Mouse (Mus musculus) gonadal fat pad, adult 2 months (tissue): ENCODE data around the gene Eml6. TPM values are rescaled to one million over a fixed set of nuclear protein-coding genes. Genes with fewer than 3 reads are reported as not detected.

Experiments used
- DNase-seq: peaks from one replicate; pipeline ENCODE4 v3.0.0-alpha.2; 2012; ENCODE audit warnings: low read depth
- polyA plus RNA-seq: library from polyadenylated mRNA; depleted of rRNA; stranded (reverse); fragments of >200 nt; gene quantifications from 2 replicates; pipeline ENCODE4 v1.2.3, GENCODE M21; 2012

Eml6 gene
- polyA plus RNA-seq, 1 experiment: 4.7 TPM

DNA sequence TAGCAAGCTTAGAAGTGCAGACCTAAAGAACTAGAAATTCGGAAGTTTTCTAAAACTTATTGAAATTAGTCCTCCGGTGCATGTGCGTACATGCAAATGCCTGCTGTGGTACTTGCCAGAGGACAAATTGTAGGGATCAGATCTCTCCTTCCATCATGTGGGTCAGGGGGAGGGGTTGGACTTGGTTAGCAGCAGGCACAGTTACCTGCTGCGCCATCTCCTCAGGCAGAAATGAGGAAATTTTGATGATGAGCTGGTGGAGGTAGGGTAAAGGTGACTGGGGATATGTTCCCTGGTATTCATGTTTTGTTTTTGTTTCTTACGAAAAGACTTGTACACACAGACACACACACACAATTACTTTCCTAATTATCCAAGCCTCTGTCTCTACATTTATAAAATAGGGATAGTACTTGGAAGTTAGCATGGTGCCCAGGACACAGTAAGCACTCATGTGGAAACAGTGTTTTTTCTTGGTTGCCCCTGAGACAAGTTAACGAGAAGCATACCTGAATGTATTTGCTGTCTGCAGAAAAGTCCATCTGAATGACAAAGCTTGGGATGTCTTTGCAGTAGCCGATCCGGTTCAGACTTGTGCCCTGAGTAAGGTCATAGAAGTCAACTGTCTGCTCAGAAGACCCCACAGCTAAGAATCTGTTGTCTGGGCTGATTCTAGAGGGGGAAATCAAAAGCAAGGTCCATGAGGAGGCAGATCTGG is 276.9 kb downstream of the Eml6 start:
- DNase-seq: peak; percentile 59

DNA sequence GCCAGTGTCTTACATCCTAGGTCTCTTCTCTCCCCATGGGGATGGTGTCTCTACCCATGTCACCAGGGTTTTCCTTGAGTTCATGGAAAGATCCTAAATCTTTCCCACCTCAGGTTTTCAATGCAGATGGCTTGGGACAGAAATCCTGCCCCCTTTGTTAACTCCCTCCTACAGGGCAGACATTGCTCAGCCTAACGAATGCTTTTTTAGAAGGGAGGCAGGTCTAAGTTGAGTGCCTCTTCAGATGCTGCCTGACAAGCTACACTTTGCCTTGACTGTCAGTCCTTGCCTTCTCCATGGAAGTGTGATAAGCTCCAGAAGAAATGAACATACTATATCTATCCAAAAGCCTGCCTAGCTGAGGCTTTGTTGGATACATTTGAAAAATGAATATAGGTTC is 278.0 kb downstream of the Eml6 start:
- no peak for DNase-seq

DNA sequence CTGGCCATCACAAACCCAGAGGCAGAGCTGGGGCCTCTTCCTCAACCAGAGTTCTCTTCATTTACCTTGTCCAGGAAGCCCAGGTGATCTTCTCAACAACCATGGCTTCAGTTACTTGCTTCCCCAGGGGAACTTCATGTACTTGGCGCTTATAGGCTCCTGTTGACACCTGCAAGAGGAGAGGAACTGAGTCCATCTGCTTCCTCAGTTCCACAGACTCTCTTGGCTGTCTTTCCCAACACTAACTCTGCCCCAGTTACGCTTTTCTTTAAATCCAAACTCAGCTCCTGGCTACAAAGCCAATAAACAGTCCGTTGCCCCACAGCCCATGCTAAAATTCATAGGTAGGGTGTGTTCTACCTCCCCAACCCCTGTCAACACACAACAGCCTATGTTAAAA is 278.5 kb downstream of the Eml6 start:
- DNase-seq: no peak

DNA sequence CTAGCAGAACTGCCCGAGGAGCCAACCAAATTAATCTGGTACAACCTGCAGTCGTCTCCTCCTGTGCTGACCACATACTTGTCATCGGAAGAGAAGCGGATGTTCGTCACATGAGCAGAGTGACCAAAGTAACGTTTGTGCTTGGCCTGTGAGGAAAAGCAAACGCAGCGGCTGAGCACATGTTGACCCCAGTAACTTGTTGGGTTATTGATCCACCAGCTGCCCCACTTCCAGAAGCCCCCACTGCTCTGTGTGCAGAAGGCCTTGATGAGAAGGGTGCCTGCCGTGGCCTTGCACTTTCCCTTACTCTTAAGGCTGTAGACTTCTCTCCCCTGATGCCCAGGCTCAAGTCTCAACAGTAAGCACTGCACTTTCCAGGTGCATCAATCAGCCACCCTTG is 279.6 kb downstream of the Eml6 start:
- DNase-seq: no peak

DNA sequence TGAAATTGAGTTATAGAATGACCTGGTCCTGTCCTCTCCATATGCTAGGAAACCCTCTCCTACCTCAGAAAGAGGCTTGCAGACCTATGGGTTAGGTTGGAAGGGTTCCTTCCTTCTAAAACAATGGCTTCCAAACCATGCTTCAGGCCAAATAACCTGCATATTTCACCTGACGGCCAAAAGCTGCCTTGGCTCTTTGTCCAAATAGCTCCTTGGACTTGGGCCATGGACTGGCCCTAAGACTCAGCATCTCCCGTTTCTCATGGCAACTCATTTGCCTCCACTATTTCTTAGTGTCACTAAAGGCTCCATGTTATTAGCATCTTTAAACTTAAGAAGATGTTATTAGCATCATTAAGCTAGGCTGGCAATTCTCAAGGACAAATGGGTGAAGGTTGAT is 280.3 kb downstream of the Eml6 start:
- DNase-seq: no peak

DNA sequence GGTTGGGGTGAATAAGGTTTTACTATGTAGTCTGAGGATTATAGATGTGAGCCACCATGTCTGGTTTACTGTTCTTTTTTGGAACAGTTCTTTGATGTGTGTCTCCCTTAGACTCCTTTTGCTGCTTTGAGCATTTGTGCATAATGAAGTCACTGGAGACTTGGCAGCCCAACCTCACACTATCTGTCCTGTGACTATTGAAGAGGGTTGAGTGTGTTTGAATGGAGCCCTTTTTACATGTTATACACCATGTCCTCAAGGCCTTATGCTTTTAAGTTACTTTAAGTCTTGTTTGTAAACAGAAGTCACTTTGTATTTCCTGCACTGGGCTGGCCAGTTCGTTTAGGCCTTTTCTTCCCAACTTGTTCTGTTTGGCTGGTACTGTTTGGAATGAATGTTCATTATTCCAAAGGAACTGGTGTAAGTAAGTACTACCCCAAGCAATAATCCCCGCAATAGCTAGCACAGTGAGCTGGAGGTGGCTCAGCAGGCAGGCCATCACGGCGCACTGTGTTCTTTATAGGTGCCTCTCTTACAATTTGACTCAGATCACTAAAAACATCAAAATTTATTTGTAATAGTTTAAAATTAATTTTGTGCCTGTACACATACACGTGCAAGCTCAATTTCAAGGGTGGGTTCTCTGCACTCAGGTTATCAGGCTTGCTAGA is 280.9 kb downstream of the Eml6 start:
- DNase-seq: no peak

DNA sequence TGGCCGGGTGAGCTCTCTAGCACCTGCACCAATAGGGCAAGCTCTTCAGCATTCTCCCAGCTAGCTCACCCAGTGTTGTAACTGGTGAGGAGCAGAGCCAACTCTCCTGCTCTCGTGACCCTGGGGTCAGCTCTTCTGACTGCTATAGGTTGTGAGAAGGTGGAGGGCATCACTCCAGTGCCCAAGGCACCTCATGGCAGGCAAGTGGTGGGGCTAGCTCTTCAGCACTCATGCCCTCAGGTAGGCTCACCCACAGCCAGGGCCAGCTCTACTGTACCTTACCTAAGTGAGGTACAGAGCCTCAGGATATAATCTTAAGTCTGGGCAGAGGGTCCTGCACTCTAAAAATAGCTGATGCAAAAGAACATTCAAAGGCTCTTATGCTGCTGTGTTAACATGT is 286.1 kb downstream of the Eml6 start:
- DNase-seq: no peak

DNA sequence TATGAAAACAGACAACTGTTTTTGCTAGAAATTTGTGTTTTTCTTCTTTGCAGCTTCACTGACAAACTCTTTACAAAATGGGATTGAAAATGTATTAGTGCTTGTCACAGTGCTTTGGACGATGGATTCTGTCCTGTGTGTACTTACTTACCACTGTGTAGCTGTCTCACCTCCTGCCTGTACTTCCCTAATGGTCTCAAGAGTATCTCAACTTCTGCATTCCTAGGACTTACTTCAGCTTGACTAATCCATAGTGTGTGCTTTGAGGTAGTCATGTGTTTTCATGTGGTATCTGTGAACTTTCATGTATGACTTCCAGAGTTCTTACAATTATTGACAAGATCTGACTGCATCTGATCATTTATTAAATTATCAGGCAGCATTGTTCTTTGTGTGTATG is 297.9 kb downstream of the Eml6 start:
- no peak for DNase-seq

DNA sequence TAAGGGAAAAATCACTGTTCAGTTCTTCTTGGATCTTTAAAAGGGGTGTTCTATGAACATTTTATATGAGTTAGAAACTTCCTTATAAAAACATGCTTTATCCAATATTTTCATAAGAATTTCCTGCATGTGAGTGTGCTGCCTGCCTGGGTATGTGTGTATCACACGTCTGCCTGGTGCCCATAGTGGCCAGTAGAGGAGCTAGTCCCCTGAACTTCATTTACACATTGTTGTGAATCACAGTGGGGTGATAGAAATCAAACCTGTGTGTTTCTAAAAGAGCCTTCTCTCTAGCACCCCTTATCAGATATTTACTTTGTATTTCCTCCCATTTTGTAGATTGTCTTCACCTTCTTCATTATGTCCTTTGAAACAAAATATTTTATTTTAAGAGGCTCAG is 300.2 kb downstream of the Eml6 start:
- DNase-seq: no peak

DNA sequence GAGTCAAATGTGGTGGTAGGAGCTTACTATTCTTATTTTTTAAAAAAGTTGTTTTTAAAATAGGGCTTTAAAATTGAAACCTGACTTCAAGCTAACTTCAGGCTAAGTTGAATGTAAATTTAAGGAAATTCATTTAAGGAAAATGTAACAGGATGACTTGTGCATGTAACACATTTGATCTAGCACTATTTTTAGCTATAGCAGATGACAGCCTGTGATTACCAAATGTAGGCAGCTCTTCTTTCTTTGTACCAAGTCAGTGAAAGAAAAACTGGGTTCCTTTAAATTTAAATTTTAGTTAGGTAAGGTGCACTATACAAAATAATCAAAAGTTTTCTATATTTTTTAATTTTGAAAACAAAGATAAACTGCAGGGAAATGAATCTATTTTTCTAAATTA is 300.7 kb downstream of the Eml6 start:
- no peak for DNase-seq

DNA sequence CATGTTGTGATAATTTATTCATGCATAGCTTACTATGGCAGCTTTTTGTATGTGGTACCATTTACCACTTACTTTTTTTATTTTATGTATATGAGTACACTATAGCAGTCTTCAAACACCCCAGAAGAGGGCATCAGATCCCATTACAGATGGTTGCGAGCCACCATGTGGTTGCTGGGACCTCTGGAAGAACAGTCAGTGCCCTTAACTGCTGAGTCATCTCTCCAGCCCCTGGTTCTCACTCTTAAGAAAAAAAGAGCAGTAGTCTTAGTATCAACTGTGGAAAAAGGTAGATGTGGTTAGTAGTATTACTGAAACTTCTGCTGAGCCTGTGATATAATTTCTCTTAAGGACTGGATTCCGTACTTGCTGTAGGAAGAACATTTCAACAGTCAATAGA is 301.6 kb downstream of the Eml6 start:
- DNase-seq: no peak

DNA sequence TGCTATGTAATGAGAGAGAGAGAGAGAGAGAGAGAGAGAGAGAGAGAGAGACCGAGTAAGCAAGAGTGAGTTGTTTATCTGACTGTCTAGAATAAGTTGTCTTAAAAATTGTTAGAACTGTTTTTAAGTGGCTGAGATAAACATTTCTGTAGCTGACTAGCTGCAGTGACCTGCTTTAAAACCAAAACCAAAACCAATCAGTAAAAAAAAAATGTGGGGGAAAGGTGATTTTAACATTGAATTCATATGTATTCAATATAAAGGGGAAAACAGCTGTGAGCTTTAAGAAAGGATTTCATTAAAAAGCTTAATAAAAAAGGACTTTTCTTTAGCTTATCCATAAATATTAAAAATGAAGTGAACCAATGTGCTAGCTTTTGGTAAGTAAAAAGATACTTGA is 306.2 kb downstream of the Eml6 start:
- DNase-seq: no peak

DNA sequence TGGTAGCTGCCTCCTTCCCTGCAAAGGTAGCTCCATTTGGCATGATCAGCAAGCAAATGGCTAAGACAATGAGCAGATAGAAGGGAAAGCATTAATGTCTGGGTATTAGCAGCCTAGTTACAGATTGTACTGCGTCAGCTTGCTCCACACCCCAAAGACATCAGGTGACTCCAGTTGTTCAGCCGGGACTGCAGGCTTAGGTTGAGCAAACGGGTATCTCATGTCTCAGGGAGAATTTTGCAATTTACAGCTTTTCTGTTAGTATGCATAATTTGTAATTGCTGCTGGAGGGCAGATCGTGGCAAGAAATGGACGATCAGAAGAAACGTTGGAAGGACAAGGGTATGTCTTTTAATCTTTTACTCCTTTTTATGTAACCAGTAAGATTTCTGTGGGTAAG is 307.3 kb downstream of the Eml6 start:
- DNase-seq: peak; percentile 57

DNA sequence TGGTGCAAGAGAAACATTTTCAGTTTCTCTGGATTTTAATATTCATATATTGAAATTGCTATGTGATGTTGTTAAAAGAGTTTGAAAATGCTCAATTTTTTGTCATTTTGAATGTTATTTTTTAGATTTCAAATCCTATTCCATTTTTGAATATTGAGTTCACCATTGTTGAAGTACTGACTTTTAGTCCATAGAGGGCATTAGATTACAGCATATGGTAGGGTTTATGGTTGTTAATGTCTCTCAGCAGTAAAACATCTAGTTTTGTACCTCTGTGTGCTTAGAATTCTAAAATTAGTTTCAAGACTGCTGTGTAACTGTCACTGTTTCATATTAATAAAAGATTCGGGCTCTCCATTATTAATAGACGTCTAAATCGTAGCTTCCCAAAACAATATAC is 310.3 kb downstream of the Eml6 start:
- no peak for DNase-seq

DNA sequence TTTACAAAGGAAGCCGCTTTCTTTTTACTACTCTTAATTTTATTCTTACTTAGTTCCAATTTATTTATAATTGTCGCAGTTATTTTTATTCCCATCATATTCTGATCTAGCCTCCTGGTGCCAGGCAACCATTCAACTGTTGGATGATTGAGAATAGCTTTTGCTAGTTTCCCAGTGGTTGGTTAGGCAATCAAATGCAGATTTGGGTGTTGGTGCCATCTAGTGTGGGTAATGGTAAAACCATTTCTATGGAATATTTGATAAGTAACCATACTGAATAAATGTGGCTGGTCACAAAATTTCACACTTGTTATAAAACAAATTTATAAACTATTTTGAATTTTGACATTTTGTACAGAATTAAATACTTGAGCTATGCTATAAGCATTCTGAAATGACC is 311.0 kb downstream of the Eml6 start:
- no peak for DNase-seq

DNA sequence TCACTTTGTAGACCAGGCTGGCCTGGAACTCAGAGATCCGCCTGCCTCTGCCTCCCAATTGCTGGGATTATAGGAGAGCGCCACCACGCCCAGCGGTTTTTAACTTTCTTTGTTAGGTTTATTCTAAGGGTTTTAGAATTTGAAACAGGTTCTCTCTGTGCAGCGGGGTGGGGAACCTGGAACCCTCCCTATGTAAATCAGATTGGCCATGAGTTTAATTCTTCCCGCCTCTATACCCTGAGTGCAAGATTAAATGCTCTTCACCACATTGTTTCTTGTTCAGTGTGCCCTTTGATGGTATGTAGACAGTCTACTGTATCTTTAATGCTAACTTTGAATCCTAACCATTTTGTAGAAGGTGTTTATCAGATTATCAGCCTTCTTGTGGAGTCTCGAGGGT is 311.7 kb downstream of the Eml6 start:
- no peak for DNase-seq

DNA sequence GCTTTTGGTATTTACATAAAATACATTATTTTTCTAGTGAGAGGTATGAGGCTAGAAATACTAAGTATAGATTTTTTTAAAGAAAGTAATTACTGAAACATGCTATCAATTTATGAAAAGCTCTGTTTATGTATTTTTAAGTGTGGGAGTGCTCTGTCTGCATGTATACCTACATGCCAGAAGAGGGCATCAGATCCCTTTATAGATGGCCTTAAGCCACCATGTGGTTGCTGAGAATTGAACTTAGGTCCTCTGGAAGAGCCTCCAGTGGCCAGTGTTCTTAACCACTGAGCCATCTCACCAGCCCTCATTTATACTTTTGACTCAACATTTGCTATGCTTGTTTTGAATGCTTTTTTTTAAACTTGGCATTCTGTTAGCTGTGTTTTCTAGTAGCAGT is 316.3 kb downstream of the Eml6 start:
- DNase-seq: no peak

DNA sequence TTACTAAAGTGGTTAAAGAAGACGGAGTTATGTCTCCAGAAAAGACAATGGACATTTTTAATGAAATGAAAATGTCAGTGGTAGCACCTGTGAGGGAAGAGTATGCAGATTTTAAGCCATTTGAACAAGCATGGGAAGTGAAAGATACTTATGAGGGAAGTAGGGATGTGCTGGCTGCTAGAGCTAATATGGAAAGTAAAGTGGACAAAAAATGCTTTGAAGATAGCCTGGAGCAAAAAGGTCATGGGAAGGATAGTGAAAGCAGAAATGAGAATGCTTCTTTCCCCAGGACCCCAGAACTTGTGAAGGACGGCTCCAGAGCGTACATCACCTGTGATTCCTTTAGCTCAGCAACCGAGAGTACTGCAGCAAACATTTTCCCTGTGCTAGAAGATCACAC is 319.0 kb downstream of the Eml6 start:
- DNase-seq: no peak

DNA sequence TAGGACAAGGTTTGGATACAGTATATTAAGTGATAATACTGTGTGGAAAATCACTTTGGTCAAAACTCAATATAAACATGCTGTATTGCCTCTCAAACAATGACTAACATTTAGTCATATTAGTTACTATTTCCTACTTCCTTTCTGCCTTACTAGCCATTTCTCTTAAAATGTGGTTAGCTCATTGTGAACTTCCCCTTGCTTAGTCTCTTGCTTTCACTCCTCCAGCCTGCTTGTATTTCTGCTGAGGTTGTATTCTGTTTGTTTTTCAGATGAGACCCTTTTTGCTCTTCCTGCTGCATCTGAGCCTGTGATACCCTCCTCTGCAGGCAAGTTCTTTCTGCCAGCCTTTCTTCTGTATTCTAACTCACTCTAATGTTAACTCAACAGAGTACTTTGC is 320.6 kb downstream of the Eml6 start:
- no peak for DNase-seq

DNA sequence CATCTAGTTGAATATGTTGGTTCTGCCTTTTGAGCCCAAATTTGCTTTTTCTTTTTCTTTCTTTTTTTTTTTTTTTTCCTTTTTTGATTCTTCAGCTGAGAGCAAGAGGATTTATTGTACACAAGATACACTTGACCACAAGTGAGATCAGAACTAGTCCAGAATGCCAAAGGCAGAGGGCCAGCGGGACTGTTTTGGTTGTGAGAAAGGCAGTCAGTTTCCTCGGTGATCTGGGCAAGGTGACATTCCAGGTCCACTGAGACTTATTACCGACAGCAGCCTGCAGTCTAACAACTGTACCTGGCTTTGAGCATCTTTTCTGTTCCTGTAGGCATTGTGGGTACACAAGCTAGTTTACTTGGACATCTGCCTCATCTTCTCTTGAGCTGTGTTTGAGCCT is 323.1 kb downstream of the Eml6 start:
- no peak for DNase-seq

DNA sequence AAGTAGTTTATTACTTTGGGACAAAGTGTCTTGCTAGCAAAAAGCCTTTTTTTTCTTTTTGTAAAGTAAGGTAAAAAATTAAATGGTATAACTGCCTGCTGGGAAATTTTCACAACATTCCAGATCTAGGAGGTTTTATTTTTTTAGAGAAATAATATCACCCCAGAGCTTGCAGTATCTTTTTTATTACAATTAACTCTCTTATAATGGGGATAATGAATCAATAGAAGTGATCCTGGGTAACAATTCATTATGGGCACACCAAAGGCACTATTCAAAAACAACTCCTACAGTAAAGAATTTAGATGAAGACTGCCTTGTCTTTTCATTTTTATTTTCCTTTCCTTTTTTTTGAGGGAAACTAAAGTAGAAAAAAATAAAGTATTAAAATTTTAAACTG is 331.1 kb downstream of the Eml6 start:
- DNase-seq: no peak

DNA sequence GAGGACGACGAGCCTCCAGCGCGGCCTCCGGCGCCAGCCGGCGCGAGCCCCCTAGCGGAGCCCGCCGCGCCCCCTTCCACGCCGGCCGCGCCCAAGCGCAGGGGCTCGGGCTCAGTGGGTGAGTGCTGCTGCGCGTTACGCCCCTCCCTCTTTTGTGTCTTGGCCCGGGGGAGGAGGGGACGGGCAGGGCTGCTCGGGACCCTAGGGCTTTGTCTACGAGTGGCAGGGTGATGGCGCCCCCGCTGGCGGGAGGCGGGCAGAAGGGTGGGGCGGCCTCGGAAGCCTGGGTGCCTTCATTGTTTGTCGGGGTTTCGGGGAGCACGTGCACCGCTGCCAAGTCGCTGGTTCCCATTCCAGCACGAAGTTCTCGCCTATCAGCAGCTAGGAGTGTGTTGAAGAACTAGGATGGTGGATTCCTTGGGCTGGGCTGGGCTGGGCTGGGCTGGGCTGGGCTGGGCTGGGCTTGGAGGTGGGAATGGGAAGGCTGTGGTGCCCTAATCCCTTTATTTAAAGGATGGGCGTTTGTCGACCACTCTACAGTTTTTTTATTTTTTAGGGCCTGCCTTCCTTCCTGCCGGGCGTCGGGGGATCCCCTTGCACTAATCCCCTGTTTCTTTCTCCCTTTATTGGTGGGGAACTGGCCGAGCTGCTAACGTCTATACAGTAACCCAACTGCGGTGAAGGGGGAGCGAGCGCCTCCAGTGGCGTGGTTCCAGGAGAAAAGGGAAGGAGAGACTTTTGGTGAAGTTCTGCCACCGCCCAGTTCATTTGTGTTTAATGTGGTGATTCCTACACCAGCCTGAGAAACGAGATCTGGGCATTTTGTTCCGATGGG is 332.0 kb downstream of the Eml6 start:
- no peak for DNase-seq
